Mouse (Mus musculus): ENCODE results near the gene Golga1. TPM values are rescaled to one million over a fixed set of nuclear protein-coding genes. Genes with fewer than 3 reads are reported as not detected.

Gene Golga1
- polyA plus RNA-seq, 1 experiment, result 18.4 TPM

DNA sequence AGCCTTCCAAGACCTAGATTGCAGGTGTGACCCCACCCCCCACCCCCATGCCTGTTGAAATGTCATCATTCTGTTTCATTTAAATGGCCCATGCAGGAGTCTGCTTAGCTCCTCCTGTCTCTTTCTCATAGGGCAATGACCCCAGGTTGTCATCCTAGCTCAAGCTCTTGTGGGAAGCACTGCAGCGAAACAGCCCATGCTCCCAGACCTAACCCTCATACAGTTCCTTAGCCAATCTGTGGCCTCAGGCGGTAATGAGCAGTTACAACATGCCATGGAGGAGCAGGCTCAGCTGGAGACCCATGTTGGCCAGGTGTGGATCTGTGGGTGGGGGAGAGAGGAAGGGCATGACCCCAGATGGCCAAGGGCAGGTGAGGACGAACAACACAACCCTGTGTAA is 90.2 kb downstream of the Golga1 start:
- peak; percentile 97 for DNase-seq (ENCODE audit: low read depth)

- no peak for DNase-seq (ENCODE audit: low read depth)
Measured at GRCm38 (mm10) chr2:38974171-38974570, 91.2 kb downstream of the Golga1 start.

- DNase-seq (ENCODE audit: low read depth), result no peak
Measured at GRCm38 (mm10) chr2:38973701-38974100, 91.6 kb downstream of the Golga1 start.

GRCm38 (mm10) chr2:38973223-38973622 is 92.1 kb downstream of the Golga1 start:
- DNase-seq (ENCODE audit: low read depth), result no peak

- DNase-seq (ENCODE audit: low read depth), result no peak
Measured at GRCm38 (mm10) chr2:38970057-38970456, 95.3 kb downstream of the Golga1 start.

DNA sequence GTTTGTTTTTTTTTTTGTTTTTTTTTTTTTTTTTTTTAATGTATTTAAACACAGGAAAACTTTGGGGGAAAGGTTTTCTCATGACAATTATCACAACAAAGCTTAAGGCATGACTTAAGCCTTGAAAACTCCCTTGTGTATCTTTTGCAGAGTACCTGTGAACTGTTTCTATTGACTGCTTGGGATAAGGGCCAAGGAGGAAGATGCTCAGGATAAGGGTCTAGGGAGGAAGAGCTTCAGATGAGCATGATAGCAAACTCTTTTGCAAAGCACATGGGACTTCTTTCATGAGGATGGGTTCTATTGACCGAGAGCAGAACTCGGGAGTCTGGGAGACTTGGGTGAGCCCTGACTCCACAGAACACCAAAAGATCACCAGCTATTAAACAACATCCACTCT is 95.7 kb downstream of the Golga1 start:
- no peak for DNase-seq (ENCODE audit: low read depth)

Other genes with a start within 250 kb of the Golga1 start
- gene Nr6a1, start 137.9 kb downstream of the Golga1 start, polyA plus RNA-seq (2012; rRNA removed), result 6.3 and 6.8 TPM in 2 replicates
- 3.3 and 3.8 TPM in 2 replicates for gene Olfml2a, start 133.6 kb downstream of the Golga1 start, polyA plus RNA-seq (2012; rRNA removed)
- 1.6 and 1.7 TPM in 2 replicates for gene Wdr38, start 68.1 kb downstream of the Golga1 start, polyA plus RNA-seq (2012; rRNA removed)
- gene Arpc5l, start 60.2 kb downstream of the Golga1 start, polyA plus RNA-seq (2012; rRNA removed), result 45.4 and 61.0 TPM in 2 replicates
- gene Rpl35, start 59.9 kb downstream of the Golga1 start, polyA plus RNA-seq (2012; rRNA removed), result 134 and 206 TPM in 2 replicates
- gene Scai, start 125.2 kb upstream of the Golga1 start, polyA plus RNA-seq (2012; rRNA removed), result 3.3 and 4.0 TPM in 2 replicates
- gene Ppp6c, start 160.9 kb upstream of the Golga1 start, polyA plus RNA-seq (2012; rRNA removed), result 28.7 and 29.7 TPM in 2 replicates

All from gonadal fat pad, adult 2 months (tissue).